Mouse (Mus musculus) neural tube, embryonic 13.5 days (tissue): ENCODE data around the gene Tmc3. TPM values are rescaled to one million over a fixed set of nuclear protein-coding genes. Genes with fewer than 3 reads are reported as not detected.

Source experiments
- ATAC-seq: fragments of 200-750 bp; cut with Nextera tagmentation; 2 replicates; pipeline ENCODE4 v1.8.0; 2017; ENCODE audit warnings: low read depth, mild to moderate bottlenecking, moderate TSS enrichment, moderate library complexity
- H3K27ac ChIP-seq: fragments of 300-500 bp; sonication (generic); replicated peaks from 2 replicates; pipeline ENCODE4 v1.5.1; 2015; ENCODE audit warnings: moderate library complexity, mild to moderate bottlenecking, inconsistent platforms
- H3K27me3 ChIP-seq: fragments of 300-500 bp; sonication (generic); 2 replicates; pipeline ENCODE4 v1.6.1; 2015; ENCODE audit warnings: mild to moderate bottlenecking, inconsistent platforms
- H3K36me3 ChIP-seq: fragments of 300-500 bp; sonication (generic); 2 replicates; pipeline ENCODE4 v1.6.1; 2015; ENCODE audit warnings: mild to moderate bottlenecking, inconsistent platforms
- H3K4me1 ChIP-seq: fragments of 300-500 bp; sonication (generic); replicated peaks from 2 replicates; pipeline ENCODE4 v1.6.1; 2015; ENCODE audit warnings: inconsistent platforms
- H3K4me2 ChIP-seq: fragments of 300-500 bp; sonication (generic); 2 replicates; pipeline ENCODE4 v1.6.1; 2015; ENCODE audit warnings: inconsistent platforms, mild to moderate bottlenecking, moderate library complexity
- H3K4me3 ChIP-seq: fragments of 300-500 bp; sonication (generic); 2 replicates; pipeline ENCODE4 v1.5.1; 2015; ENCODE audit warnings: mild to moderate bottlenecking, inconsistent platforms
- H3K9ac ChIP-seq: fragments of 300-500 bp; sonication (generic); 2 replicates; pipeline ENCODE4 v1.6.1; 2015; ENCODE audit warnings: moderate library complexity, mild to moderate bottlenecking, inconsistent platforms
- H3K9me3 ChIP-seq: fragments of 300-500 bp; sonication (generic); 2 replicates; pipeline ENCODE4 v1.6.1; 2016; ENCODE audit warnings: inconsistent platforms
- WGBS: fragments of 180-500 bp; shearing (Covaris S2); methylation state at CpG from one replicate; pipeline ENCODE4 v1.1.7; 2015; 5-methylcytosine and 5-hydroxymethylcytosine counted together
- polyA plus RNA-seq: library from polyadenylated mRNA; unstranded; fragments of >200 nt; fragmentation: Nextera tagmentation; extraction: Ambion mirVana; gene quantifications from 2 replicates; pipeline ENCODE4 v1.2.1, GENCODE M21; 2015

Gene Tmc3
- polyA plus RNA-seq, 1 experiment from 2014 or later = 0.64 TPM

- ATAC-seq = no peak
- no peak overlapping the region for H3K4me2 ChIP-seq
- WGBS = 92% methylated on average over 3 of the region's 3 CpGs
- no peak overlapping the region for H3K4me3 ChIP-seq
- no peaks in the 10 kb centered on the region for H3K4me1 ChIP-seq
- H3K36me3 ChIP-seq = no peaks in the 10 kb centered on the region
- no peaks in the 10 kb centered on the region for H3K9me3 ChIP-seq
- H3K27ac ChIP-seq = no peak overlapping the region
- H3K27me3 ChIP-seq = no peaks in the 10 kb centered on the region
- H3K9ac ChIP-seq = no peak overlapping the region
Measured at GRCm38 (mm10) chr7:83661763-83662162, 77.0 kb downstream of the Tmc3 start.

DNA sequence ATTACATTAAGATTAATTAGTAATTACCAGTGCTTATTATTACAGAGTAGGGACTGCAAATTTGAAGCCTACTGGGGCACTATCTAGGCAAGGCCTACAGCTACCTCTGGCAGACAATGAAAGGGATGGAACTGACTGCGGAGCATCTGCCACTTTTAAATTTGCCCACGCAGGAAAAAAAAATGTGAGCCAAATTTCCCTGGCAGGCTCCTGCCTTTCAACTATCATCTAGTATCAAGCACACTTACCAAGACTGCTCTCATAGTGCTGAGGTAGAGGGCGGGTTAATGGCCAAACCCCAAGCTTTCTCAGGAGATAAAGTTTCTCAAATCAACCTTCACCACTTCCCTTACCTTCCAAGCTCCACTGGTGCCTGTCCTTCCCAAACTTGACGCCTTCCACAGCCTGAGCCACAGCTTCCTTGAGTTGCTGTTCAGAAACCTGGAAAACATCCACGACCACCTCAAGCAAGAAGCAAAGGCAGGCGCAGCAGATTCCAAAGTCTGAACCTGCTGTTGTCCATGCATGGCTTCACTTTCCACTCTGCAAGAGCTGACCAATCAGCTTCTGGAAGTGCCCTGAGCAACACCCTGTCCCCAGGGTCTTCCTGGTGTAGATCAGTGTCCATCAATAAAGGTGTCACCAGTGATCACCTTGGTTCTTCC, 78.1 kb downstream of the Tmc3 start:
- ATAC-seq = no peak
- Histone ChIP-seq H3K4me3 (no peak overlapping the region), H3K4me2 (no peak overlapping the region), H3K27ac (no peak overlapping the region), H3K4me1 (no peaks in the 10 kb centered on the region), H3K27me3 (no peaks in the 10 kb centered on the region), H3K36me3 (no peaks in the 10 kb centered on the region), H3K9me3 (no peaks in the 10 kb centered on the region), H3K9ac (no peak overlapping the region)
- WGBS = 82% methylated on average over 6 of the region's 6 CpGs

- Histone ChIP-seq H3K9ac (no peak overlapping the region), H3K4me1 (no peaks in the 10 kb centered on the region), H3K27me3 (no peaks in the 10 kb centered on the region), H3K36me3 (no peaks in the 10 kb centered on the region), H3K9me3 (no peaks in the 10 kb centered on the region), H3K4me2 (no peak overlapping the region), H3K4me3 (no peak overlapping the region), H3K27ac (no peak overlapping the region)
- ATAC-seq = no peak
- 87% methylated on average over 4 of the region's 4 CpGs for WGBS
Measured at GRCm38 (mm10) chr7:83666087-83666595, 81.4 kb downstream of the Tmc3 start.

- WGBS = 86% methylated on average over 5 of the region's 5 CpGs
- Histone ChIP-seq H3K27ac (no peak overlapping the region), H3K36me3 (no peaks in the 10 kb centered on the region), H3K4me2 (no peak overlapping the region), H3K9me3 (no peaks in the 10 kb centered on the region), H3K4me1 (no peaks in the 10 kb centered on the region), H3K27me3 (no peaks in the 10 kb centered on the region), H3K9ac (no peak overlapping the region), H3K4me3 (no peak overlapping the region)
- ATAC-seq = no peak
Measured at GRCm38 (mm10) chr7:83667936-83668645, 83.4 kb downstream of the Tmc3 start.

- H3K4me3 ChIP-seq = no peak overlapping the region
- H3K4me2 ChIP-seq = no peak overlapping the region
- no peaks in the 10 kb centered on the region for H3K36me3 ChIP-seq
- H3K4me1 ChIP-seq = no peaks in the 10 kb centered on the region
- 11% methylated on average over 1 of the region's 1 CpGs for WGBS
- no peak for ATAC-seq
- no peak overlapping the region for H3K9ac ChIP-seq
- H3K27me3 ChIP-seq = no peaks in the 10 kb centered on the region
- H3K9me3 ChIP-seq = no peaks in the 10 kb centered on the region
- no peak overlapping the region for H3K27ac ChIP-seq
Measured at GRCm38 (mm10) chr7:83668724-83669123, 84.0 kb downstream of the Tmc3 start.

DNA sequence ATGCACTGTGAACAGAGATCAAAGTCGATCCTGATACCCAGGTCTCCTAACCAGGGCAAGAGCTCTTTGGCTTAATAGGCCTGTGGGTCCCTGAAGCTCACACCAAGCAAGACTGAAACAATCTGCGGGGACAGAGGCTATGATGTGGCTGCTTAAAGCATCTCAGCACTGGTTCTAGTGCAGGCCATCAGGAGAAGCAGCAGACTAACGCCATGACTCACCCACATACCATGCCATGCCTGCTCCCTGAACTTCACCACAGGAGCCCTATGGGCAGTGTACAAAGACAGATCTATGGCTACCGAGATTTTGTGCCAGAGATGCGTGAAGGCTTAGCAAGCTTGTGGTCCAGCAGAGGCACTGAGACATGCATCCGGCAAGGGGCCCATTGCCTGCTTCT, 86.8 kb downstream of the Tmc3 start:
- Histone ChIP-seq H3K36me3 (no peaks in the 10 kb centered on the region), H3K27me3 (no peaks in the 10 kb centered on the region), H3K9me3 (no peaks in the 10 kb centered on the region), H3K4me1 (no peaks in the 10 kb centered on the region), H3K9ac (no peak overlapping the region), H3K27ac (no peak overlapping the region), H3K4me2 (no peak overlapping the region), H3K4me3 (no peak overlapping the region)
- WGBS = 90% methylated on average over 6 of the region's 6 CpGs
- no peak for ATAC-seq

Other genes with a start within 250 kb of the Tmc3 start
- gene Stard5, start 47.0 kb downstream of the Tmc3 start, polyA plus RNA-seq = 6.8 and 7.4 TPM in 2 replicates
- gene Il16, start 160.8 kb downstream of the Tmc3 start, polyA plus RNA-seq = 1.4 and 1.6 TPM in 2 replicates
- gene Cfap161, start 210.0 kb downstream of the Tmc3 start, polyA plus RNA-seq = 0.33 TPM in 1 of 2 replicates, not detected in the other